Mouse (Mus musculus) layer of hippocampus, adult 11-12 months (tissue): Measurements from ENCODE around the gene Ubtfl1.
"Not testable (repeated sequence)": the region's sequence is repeated elsewhere in the genome, so short reads cannot be mapped to it uniquely, and the experiment has no call there.

Experiments used
- DNase-seq: peaks from one replicate; pipeline ENCODE4 v3.0.0; 2022; ENCODE audit warnings: low spot score

Ubtfl1 gene

DNA sequence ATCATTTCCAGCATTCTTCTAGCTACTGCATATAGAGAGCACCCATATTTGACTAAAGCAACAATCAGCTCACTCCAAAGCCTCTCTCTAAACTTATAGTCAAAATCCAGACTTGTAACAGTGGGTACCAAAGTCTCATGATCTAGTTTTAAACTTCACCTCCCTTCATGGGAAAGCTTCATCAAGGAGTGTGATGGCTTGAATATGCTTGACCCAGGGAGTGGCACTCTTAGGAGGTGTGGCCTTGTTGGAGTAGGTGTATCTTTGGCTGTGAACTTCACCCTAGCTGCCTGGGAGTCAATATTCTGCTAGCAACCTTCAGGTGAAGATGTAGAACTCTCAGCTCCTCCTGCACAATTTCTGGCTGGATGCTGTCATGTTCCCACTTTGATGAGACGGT lies at the start of gene Ubtfl1:
Ubtfl1 (plus strand) TSS at position 301 of the 400 bp plus-strand sequence.
- DNase-seq = no peak

DNA sequence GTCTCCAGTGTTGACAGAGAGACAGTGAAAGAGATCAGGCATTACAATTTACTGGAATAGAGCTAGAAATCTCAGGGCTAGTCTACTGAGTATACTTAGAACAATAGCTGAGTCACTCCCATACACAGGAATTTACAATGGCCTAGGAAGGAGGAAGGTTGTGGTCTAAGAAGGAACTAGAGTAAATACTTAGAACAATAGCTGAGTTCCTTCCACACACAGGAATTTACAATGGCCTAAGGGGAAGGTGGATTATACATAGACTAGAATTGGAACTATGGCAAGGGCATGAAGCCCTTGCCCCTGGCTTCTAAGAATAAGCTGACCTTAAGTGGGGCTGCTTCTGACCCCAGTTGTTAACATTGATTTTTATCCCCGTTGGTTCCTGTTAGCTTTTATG lies 31.2 kb upstream of the Ubtfl1 start:
- DNase-seq = not testable (repeated sequence)

DNA sequence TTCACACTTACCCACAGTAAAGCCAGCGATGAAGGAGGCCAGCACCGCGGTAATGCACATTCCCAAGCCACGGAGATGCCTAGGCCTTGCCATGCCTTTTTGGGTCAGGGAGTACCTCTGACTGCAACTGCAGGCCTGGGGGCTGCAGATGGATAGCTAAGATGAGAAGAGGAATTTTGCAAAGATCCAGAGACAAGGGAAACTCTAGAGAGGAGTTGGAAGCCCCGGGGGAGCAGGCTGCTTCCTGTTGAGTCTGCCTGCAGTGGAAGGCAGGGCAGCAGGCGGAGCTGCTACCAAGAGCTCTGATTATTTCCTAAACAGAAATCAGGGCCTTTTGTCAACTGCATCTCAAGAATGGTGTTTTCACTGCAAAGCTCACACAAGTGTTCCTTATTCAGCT lies 18.4 kb upstream of the Ubtfl1 start:
- DNase-seq = no peak

DNA sequence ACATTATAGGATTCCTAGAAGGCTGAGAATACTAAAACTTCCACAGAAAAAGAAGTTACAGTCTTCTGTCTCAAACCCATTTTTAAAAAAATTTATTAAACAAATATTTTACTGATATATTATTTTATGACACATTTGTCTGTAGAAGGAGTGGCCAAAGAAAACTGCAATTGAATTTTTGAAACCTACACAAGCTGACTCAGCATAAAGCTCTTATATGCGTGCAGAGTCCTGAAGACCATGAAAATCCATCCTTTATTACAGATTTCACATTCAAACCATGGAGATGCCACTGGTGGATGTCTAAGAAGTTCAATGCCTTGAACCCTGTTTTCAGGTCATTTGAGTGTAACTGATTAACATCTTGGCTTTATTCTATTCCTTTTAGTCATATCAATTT lies 4.6 kb upstream of the Ubtfl1 start:
- no peak for DNase-seq

DNA sequence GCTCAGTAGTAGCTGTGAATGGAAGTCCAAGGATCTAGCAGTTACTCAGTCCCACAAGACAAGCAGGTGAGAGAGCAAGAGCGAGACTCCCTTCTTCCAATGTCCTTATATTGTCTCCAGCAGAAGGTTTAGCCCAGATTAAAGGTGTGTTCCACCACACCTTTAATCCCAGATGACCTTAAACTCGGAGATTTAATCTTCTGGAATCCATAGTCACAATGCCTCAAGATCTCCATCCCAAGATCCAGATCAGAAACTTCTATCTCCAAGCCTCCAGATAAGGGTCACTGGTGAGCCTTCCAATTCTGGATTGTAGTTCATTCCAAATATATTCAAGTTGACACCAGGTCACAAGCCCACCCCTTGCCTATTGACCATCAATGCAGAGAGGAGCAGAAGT lies 1.3 kb upstream of the Ubtfl1 start, which contains the start of gene Naalad2:
Naalad2 (minus strand) TSS at position 101 of the 400 bp plus-strand sequence.
- not testable (repeated sequence) for DNase-seq

DNA sequence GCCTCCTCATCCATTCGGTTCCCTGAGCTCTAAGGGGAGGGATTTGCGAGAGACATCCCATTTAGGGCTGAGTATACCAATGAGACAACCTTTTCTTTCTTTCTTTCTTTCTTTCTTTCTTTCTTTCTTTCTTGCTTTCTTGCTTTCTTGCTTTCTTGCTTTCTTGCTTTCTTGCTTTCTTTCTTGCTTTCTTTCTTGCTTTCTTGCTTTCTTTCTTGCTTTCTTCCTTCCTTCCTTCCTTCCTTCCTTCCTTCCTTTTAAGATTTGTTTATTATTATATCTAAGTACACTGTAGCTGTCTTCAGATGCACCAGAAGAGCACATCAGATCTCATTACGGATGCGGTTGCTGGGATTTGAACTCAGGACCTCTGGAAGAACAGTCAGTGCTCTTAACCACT lies 8.2 kb downstream of the Ubtfl1 start:
- not testable (repeated sequence) for DNase-seq

DNA sequence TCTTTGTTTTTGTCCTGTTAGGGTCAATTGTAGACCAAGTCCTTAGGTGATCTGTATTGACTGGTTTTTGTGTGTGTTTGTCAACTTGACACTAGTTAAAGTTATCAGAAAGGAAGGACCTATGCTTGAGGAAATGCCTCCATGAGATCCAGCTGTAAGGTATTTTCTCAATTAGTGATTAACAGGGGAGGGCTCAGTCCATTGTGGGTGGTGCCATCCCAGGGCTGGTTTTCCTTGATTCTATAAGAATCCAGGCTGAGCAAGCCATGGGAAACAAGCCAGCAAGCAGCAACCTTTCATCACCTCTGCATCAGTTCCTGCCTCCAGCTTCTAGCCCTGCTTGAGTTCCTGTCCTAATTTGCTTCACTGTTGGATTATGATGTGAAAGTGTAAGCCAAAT lies 26.1 kb downstream of the Ubtfl1 start, which contains the start of gene Mbd3l2:
Mbd3l2 (plus strand) TSS at position 301 of the 400 bp plus-strand sequence.
- DNase-seq = no peak

DNA sequence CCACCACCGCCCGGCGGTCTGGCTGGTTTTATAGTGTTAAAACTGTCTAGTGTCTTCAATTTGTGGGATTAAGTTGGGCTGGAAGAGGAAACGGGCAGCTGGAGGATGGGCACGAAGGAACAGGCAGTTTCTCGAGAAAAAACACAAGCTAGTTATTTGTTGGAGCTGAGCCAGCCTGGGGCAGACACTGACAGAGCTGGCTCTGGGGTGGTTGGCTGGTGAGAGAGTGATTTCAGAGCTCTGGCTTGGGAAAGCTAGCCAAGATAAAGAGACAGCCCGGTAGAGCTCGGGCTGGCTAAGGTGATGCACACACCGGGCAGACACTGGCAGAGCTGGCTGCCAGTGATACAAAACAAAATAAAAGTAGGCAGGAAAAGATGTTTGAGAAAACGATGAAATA lies 27.5 kb downstream of the Ubtfl1 start:
- peak; percentile 3 for DNase-seq

DNA sequence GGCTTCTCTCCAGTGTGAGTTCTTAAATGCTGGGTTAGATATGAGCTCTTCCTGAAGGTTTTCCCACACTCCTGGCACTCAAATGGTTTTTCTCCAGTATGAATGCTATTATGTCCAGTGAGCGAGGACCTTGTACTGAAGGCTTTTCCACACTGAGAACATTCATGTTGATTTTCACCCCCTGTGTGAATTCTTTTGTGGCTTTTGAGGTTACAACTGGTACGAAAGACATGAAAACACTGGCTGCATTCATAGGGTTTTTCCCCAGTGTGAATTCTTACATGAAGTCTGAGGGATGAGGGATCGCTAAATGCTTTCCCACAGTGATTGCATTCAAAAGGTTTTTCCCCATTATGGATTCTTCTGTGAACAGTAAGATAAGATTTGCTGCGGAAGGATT lies 52.3 kb downstream of the Ubtfl1 start:
- DNase-seq = no peak
